In genomic region chr8:53869997-53870596, GRCm38 (mm10) we compare ENCODE assay signal across 10 mouse cellular contexts.
DNase-seq lines count a peak whose midpoint lies in the region; ATAC-seq and TF ChIP-seq lines count a peak whose summit lies in the region.
"Had no signal": no experiment of that assay in that cellular context is flagged by ENCODE, and none has a peak within 500 bp of the region (broad histone marks: within the 10 kb centered on the region; RNA-seq: fewer than 3 reads in every experiment).

No protein-coding gene starts in this region.

- TF ChIP-seq CTCF in hindbrain, postnatal 0 days (IDR thresholded peaks at IDR 0.05; ENCODE audit: low read depth) = peak; percentile 72
- TF ChIP-seq CTCF in forebrain, postnatal 0 days (IDR thresholded peaks at IDR 0.05; ENCODE audit: low read depth) = peak; percentile 64

- H3K4me2 ChIP-seq in hindbrain, postnatal 0 days (ENCODE audit: low read depth, low read length) = no peak overlapping the region
- no peak overlapping the region for H3K4me2 ChIP-seq in forebrain, postnatal 0 days (ENCODE audit: low read depth)
- H3K4me2 ChIP-seq: embryonic facial prominence, embryonic 15.5 days; liver, embryonic 13.5 days had no signal

- ATAC-seq in hindbrain, postnatal 0 days = no peak
- ATAC-seq in forebrain, postnatal 0 days = no peak

- H3K4me1 ChIP-seq in hindbrain, postnatal 0 days (ENCODE audit: insufficient read depth, low read length) = no peaks in the 10 kb centered on the region
- no peaks in the 10 kb centered on the region for H3K4me1 ChIP-seq in hindbrain, embryonic 10.5 days (replicated peaks)
- no peaks in the 10 kb centered on the region for H3K4me1 ChIP-seq in forebrain, postnatal 0 days (ENCODE audit: insufficient read depth)
- H3K4me1 ChIP-seq: embryonic facial prominence, embryonic 15.5 days; liver, embryonic 13.5 days had no signal

- no peak overlapping the region for H3K27ac ChIP-seq in hindbrain, postnatal 0 days
- no peak overlapping the region for H3K27ac ChIP-seq in hindbrain, embryonic 10.5 days
- no peak overlapping the region for H3K27ac ChIP-seq in forebrain, postnatal 0 days (ENCODE audit: low read depth, low read length)
- H3K27ac ChIP-seq: embryonic facial prominence, embryonic 15.5 days; liver, embryonic 13.5 days had no signal

- H3K9ac ChIP-seq in hindbrain, postnatal 0 days (replicated peaks; ENCODE audit: low read length) = no peak overlapping the region
- no peak overlapping the region for H3K9ac ChIP-seq in forebrain, postnatal 0 days
- H3K9ac ChIP-seq: embryonic facial prominence, embryonic 15.5 days; liver, embryonic 13.5 days had no signal

- H3K9me3 ChIP-seq in hindbrain, postnatal 0 days (ENCODE audit: low read length) = no peaks in the 10 kb centered on the region
- no peaks in the 10 kb centered on the region for H3K9me3 ChIP-seq in hindbrain, embryonic 10.5 days
- H3K9me3 ChIP-seq in forebrain, postnatal 0 days (ENCODE audit: low read length) = no peaks in the 10 kb centered on the region
- H3K9me3 ChIP-seq: embryonic facial prominence, embryonic 15.5 days; liver, embryonic 13.5 days had no signal

- peak; percentile 43 for DNase-seq in hindbrain, postnatal 0 days (ENCODE audit: low spot score)
- DNase-seq in hindbrain, embryonic 10.5 days (ENCODE audit: low spot score) = no peak
- DNase-seq in B cell, adult 2 months = peak; percentile 12 to 19
- DNase-seq in NIH3T3 (ENCODE audit: low read depth) = peak; percentile 67
- DNase-seq in forebrain, postnatal 0 days = peak; percentile 20
- peak; percentile 47 for DNase-seq in retina, postnatal 1 day
- no peak for DNase-seq in thymus, postnatal 36 days
- no peak for DNase-seq in cerebellum, adult 11 months
- DNase-seq: liver, embryonic 13.5 days had no signal

- H3K36me3 ChIP-seq in hindbrain, postnatal 0 days (ENCODE audit: insufficient read depth, low read length) = no peaks in the 10 kb centered on the region
- no peaks in the 10 kb centered on the region for H3K36me3 ChIP-seq in hindbrain, embryonic 10.5 days
- H3K36me3 ChIP-seq in forebrain, postnatal 0 days (ENCODE audit: insufficient read depth) = no peaks in the 10 kb centered on the region
- H3K36me3 ChIP-seq: embryonic facial prominence, embryonic 15.5 days; liver, embryonic 13.5 days had no signal

- no peaks in the 10 kb centered on the region for H3K27me3 ChIP-seq in hindbrain, postnatal 0 days (ENCODE audit: insufficient read depth, low read length)
- no peaks in the 10 kb centered on the region for H3K27me3 ChIP-seq in hindbrain, embryonic 10.5 days (ENCODE audit: insufficient read depth, poor library complexity, severe bottlenecking)
- H3K27me3 ChIP-seq in forebrain, postnatal 0 days (ENCODE audit: insufficient read depth, low read length) = no peaks in the 10 kb centered on the region
- H3K27me3 ChIP-seq: embryonic facial prominence, embryonic 15.5 days; liver, embryonic 13.5 days had no signal

- 67% methylated on average over 8 of the region's 8 CpGs for WGBS in hindbrain, postnatal 0 days
- 65% methylated on average over 8 of the region's 8 CpGs for WGBS in hindbrain, embryonic 10.5 days
- WGBS in forebrain, postnatal 0 days = 59% methylated on average over 8 of the region's 8 CpGs

- H3K4me3 ChIP-seq in hindbrain, postnatal 0 days (ENCODE audit: low read length) = no peak overlapping the region
- H3K4me3 ChIP-seq in hindbrain, embryonic 10.5 days = no peak overlapping the region
- no peak overlapping the region for H3K4me3 ChIP-seq in forebrain, postnatal 0 days (ENCODE audit: low read depth, low read length)
- H3K4me3 ChIP-seq: embryonic facial prominence, embryonic 15.5 days; liver, embryonic 13.5 days had no signal

Comparison
In these comparisons a context has a peak if more than half of its experiments do, and no peak if none do; other contexts are left out.
1. DNase-seq: peak in hindbrain, postnatal 0 days (single experiment), B cell, adult 2 months (2 of 2), NIH3T3 (single experiment), forebrain, postnatal 0 days (single experiment) and retina, postnatal 1 day (single experiment); none in hindbrain, embryonic 10.5 days (single experiment), thymus, postnatal 36 days (0 of 2) and cerebellum, adult 11 months (single experiment).